Mouse (Mus musculus) testis, adult 2 months (tissue): ENCODE results near the gene Lin28a.

ENCODE experiments used
- CTCF ChIP-seq: fragments of 200-500 bp; IDR thresholded peaks from 2 replicates; pipeline ENCODE4 v1.5.1; 2012; ENCODE audit warnings: low read depth, mild to moderate bottlenecking, inconsistent platforms, low read length, moderate library complexity; ENCODE audit not compliant: control insufficient read depth, insufficient read depth, insufficient replicate concordance
- POLR2A ChIP-seq: fragments of 200-500 bp; IDR thresholded peaks from 2 replicates; pipeline ENCODE4 v1.6.1; 2012; ENCODE audit warnings: low read depth, mild to moderate bottlenecking, inconsistent platforms, low read length, moderate library complexity; ENCODE audit not compliant: control insufficient read depth

GRCm38 (mm10) chr4:133968150-133968921 is 50.3 kb downstream of the Lin28a start, which contains the start of gene Hmgn2:
- no peak for TF ChIP-seq CTCF
- no peak for TF ChIP-seq POLR2A
